Mouse (Mus musculus) hindbrain, embryonic 11.5 days (tissue): Measurements from ENCODE around the gene Gm10322. TPM values are rescaled to one million over a fixed set of nuclear protein-coding genes. Genes with fewer than 3 reads are reported as not detected.

Experiments used
- ATAC-seq: fragments of 200-750 bp; cut with Nextera tagmentation; 2 replicates; pipeline ENCODE4 v1.8.0; 2017; ENCODE audit warnings: mild to moderate bottlenecking, moderate TSS enrichment, moderate library complexity; ENCODE audit not compliant: low FRiP score
- DNase-seq: peaks from one replicate; pipeline ENCODE4 v3.0.0-alpha.2; 2015; ENCODE audit warnings: low spot score
- H3K27ac ChIP-seq: fragments of 300-500 bp; sonication (generic); 2 replicates; pipeline ENCODE4 v1.5.1; 2014; ENCODE audit warnings: mild to moderate bottlenecking, low read depth, low read length
- H3K27me3 ChIP-seq: fragments of 300-500 bp; sonication (generic); 2 replicates; pipeline ENCODE4 v1.6.1; 2014; ENCODE audit warnings: mild to moderate bottlenecking, low read length, moderate library complexity, mixed read lengths; ENCODE audit not compliant: control insufficient read depth, insufficient read depth
- H3K36me3 ChIP-seq: fragments of 300-500 bp; sonication (generic); 2 replicates; pipeline ENCODE4 v1.6.1; 2014; ENCODE audit warnings: mild to moderate bottlenecking, low read length, moderate library complexity, mixed read lengths; ENCODE audit not compliant: control insufficient read depth, insufficient read depth
- H3K4me1 ChIP-seq: fragments of 300-500 bp; sonication (generic); replicated peaks from 2 replicates; pipeline ENCODE4 v1.6.1; 2014; ENCODE audit warnings: low read length, mixed read lengths; ENCODE audit not compliant: control insufficient read depth, insufficient read depth
- H3K4me2 ChIP-seq: fragments of 300-500 bp; sonication (generic); replicated peaks from 2 replicates; pipeline ENCODE4 v1.6.1; 2014; ENCODE audit warnings: mild to moderate bottlenecking, low read depth, low read length
- H3K4me3 ChIP-seq: fragments of 300-500 bp; sonication (generic); 2 replicates; pipeline ENCODE4 v1.5.1; 2014; ENCODE audit warnings: low read depth, low read length
- H3K9ac ChIP-seq: fragments of 300-500 bp; sonication (generic); 2 replicates; pipeline ENCODE4 v1.6.1; 2014; ENCODE audit warnings: low read depth, low read length
- H3K9me3 ChIP-seq: fragments of 300-500 bp; sonication (generic); 2 replicates; pipeline ENCODE4 v1.6.1; 2016; ENCODE audit warnings: low read length; ENCODE audit not compliant: control insufficient read depth
- WGBS: fragments of 180-500 bp; shearing (Covaris S2); extraction: QIAGEN DNeasy Blood & Tissue Kit; methylation state at CpG from one replicate; pipeline ENCODE4 v1.1.7; 2014; 5-methylcytosine and 5-hydroxymethylcytosine counted together
- polyA plus RNA-seq: library from polyadenylated mRNA; unstranded; fragments of >200 nt; fragmentation: Nextera tagmentation; extraction: Ambion mirVana; gene quantifications from 2 replicates; pipeline ENCODE4 v1.2.1, GENCODE M21; 2014

Gene Gm10322
- polyA plus RNA-seq = not detected in 2 replicates

DNA sequence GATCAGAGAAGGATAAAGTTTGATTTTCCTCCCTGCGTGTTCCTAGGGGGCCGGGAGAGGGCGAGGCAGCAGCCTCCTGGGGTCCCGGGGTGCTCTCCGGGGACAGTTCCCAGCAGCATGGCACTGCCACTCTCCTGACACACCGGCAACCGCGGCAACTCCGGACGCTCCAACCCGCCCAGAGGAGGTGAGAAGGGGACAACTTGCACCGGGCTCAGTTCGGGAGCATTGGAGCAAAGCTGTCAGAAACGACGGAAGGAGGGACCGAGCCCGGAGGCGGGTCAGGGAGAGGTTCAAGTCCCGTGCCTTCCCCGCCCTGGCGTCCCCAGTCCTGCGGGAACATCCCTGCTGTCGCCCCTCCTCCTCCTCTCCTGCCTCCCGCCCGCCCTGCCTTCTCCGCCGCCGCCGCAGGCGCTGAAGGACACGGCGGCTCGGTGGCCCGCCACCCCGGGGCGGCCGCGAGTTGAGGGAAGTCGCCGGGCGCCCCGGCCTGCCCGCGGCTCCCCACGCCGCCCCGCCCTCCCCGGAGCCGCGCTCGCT is at the start of gene Gm10322:
Gm10322 (plus strand) TSS at position 83 of the 540 bp plus-strand sequence.
- Histone ChIP-seq H3K4me2 (peak within 1 kb of the TSS; percentile 52), H3K27ac (peak within 1 kb of the TSS; percentile 70; the same call in 1 of the 2 replicates), H3K4me3 (peak within 1 kb of the TSS; percentile 82), H3K36me3 (no peaks in the 10 kb centered on the region), H3K9me3 (no peaks in the 10 kb centered on the region), H3K4me1 (0 out of 2 replicates have a peak, but pooled peaks cover 4% of the 10 kb centered on the region), H3K27me3 (no peaks in the 10 kb centered on the region), H3K9ac (peak within 1 kb of the TSS; percentile 92)
- ATAC-seq = peak; percentile 88
- peak; percentile 74 for DNase-seq
- 0% methylated on average over 17 of the region's 51 CpGs for WGBS

DNA sequence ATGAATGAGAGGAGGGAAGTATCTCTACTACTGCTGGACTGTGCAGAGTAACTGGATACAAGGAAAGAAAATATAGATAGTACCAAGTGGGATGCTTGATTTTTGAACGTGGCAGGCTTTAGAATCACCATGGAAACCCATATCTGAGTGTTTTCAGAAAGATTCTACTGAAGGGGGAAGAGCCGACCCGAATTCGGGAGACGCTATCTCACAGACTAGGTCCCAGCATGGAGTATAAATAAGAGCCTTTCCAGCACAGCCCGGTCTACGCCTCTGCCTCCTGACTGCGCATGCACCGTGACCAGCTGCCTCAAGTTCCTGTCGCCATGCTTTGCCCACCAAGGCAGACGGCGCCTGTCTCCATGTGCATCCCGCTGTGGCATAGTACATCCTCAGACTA is 48.9 kb upstream of the Gm10322 start:
- ATAC-seq (no peak), DNase-seq (no peak)
- Histone ChIP-seq H3K27me3 (no peaks in the 10 kb centered on the region), H3K27ac (no peak overlapping the region), H3K4me1 (0 out of 2 replicates have a peak, but pooled peaks cover 2% of the 10 kb centered on the region), H3K9ac (no peak overlapping the region), H3K4me3 (no peak overlapping the region), H3K36me3 (no peaks in the 10 kb centered on the region), H3K9me3 (no peaks in the 10 kb centered on the region), H3K4me2 (no peak overlapping the region)
- WGBS = 94% methylated on average over 13 of the region's 13 CpGs

DNA sequence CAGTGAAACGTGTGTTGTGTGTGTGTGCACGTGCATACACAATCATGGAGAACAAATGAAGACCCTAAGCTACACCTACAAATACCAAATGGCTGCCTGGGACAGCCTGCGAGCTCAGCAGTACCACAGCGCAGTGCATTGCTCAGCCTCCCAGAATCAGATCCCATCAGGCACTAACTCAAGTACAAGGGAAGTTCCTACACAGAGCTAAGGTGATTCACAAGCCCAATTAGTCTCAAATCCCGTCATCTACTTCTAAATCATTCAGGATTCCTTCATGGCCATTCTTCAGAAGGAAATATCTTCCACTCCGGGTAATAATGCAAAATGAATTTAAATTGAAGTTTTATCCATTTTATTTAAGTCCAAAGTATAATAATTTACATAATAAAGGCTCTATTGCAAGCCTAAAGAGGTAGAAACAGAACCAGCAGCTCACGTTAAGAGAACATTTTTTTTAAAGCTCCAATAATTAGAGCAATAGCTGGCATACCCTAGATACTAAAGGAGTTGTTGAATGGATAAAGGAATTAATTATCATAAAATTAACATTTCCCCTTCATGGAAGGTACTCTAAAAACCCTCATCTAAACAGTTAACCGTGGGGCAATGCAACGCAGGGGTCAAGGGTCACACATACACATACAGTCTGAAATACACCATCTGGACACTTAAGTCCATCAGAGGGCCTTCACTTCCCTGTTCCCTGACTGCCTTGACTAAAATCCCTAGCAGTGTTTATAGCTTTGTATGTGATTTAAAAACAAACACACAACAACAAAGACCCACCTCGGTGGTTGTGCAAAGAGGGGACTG is 47.0 kb upstream of the Gm10322 start:
- Histone ChIP-seq H3K4me2 (no peak overlapping the region), H3K27me3 (no peaks in the 10 kb centered on the region), H3K4me1 (0 out of 2 replicates have a peak, but pooled peaks cover 2% of the 10 kb centered on the region), H3K4me3 (no peak overlapping the region), H3K27ac (no peak overlapping the region), H3K36me3 (no peaks in the 10 kb centered on the region), H3K9me3 (no peaks in the 10 kb centered on the region), H3K9ac (no peak overlapping the region)
- no peak for ATAC-seq
- WGBS = 72% methylated on average over 10 of the region's 10 CpGs
- DNase-seq = no peak

DNA sequence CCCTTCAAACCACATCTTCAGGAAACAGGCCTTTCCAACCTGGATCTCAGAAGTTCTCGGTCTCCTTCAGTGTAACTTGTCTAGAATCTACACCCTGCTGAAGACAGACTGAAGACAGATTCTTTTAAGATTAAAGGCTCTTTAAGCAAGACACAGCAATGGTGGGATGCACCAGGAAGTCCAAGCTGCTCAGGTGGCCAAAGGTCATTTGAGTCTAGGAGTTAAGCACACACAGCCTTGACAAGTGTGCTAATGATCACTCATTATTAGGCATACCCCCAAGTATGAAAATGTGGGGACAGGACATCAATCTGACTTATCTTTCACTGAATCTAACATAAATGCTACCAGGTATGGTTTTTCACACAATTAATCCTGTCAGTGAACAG is 46.4 kb upstream of the Gm10322 start:
- 0 out of 2 replicates have a peak, but pooled peaks cover 2% of the 10 kb centered on the region for H3K4me1 ChIP-seq
- no peaks in the 10 kb centered on the region for H3K27me3 ChIP-seq
- H3K9ac ChIP-seq = no peak overlapping the region
- H3K4me2 ChIP-seq = no peak overlapping the region
- no peak overlapping the region for H3K27ac ChIP-seq
- ATAC-seq (no peak), DNase-seq (no peak)
- no peak overlapping the region for H3K4me3 ChIP-seq
- 82% methylated on average over 1 of the region's 1 CpGs for WGBS
- H3K36me3 ChIP-seq = no peaks in the 10 kb centered on the region
- no peaks in the 10 kb centered on the region for H3K9me3 ChIP-seq

DNA sequence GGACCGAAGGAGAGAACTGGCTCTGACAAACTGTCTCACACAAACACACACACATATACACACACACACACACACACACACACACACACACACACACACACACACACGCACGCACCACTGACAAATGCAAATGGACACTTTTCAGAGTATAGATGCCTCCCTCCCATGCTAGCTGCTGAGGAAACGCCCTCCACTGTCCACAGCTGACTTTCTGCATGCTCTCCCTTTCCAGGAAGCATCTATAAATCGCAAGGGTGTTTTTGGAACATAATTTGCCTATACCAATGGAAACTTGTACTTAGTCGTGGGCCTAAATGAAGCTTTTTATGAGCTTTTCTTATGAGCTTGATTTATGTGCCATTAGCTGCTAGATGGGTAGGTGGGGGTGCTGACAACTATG is 45.5 kb upstream of the Gm10322 start:
- no peaks in the 10 kb centered on the region for H3K27me3 ChIP-seq
- no peak overlapping the region for H3K4me3 ChIP-seq
- H3K4me1 ChIP-seq = 0 out of 2 replicates have a peak, but pooled peaks cover 2% of the 10 kb centered on the region
- H3K9ac ChIP-seq = no peak overlapping the region
- H3K27ac ChIP-seq = no peak overlapping the region
- no peaks in the 10 kb centered on the region for H3K36me3 ChIP-seq
- WGBS = 90% methylated on average over 5 of the region's 6 CpGs
- H3K9me3 ChIP-seq = no peaks in the 10 kb centered on the region
- H3K4me2 ChIP-seq = no peak overlapping the region
- no peak for ATAC-seq
- DNase-seq = no peak

DNA sequence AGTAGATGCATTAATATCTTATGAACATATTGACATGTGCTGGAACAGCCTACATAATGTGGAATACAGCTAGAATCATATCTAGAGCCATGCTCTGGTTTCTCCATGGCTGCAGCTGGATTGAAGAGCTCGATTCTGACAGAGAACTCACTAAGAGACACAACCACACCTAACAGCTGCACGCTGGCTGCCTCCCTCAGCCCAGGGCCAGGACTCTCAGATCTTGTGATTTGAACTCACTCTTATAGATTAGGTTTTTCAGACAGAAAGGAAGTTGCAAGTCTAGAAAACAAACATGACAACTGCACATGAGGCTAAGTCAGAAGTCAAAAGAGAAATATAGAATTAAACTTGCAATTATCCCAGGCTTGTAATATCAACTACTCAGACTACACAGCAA is 45.1 kb upstream of the Gm10322 start:
- no peak overlapping the region for H3K4me3 ChIP-seq
- H3K4me2 ChIP-seq = no peak overlapping the region
- WGBS = 90% methylated on average over 2 of the region's 2 CpGs
- H3K36me3 ChIP-seq = no peaks in the 10 kb centered on the region
- H3K27me3 ChIP-seq = no peaks in the 10 kb centered on the region
- 0 out of 2 replicates have a peak, but pooled peaks cover 2% of the 10 kb centered on the region for H3K4me1 ChIP-seq
- H3K9me3 ChIP-seq = no peaks in the 10 kb centered on the region
- ATAC-seq (no peak), DNase-seq (no peak)
- H3K27ac ChIP-seq = no peak overlapping the region
- no peak overlapping the region for H3K9ac ChIP-seq

DNA sequence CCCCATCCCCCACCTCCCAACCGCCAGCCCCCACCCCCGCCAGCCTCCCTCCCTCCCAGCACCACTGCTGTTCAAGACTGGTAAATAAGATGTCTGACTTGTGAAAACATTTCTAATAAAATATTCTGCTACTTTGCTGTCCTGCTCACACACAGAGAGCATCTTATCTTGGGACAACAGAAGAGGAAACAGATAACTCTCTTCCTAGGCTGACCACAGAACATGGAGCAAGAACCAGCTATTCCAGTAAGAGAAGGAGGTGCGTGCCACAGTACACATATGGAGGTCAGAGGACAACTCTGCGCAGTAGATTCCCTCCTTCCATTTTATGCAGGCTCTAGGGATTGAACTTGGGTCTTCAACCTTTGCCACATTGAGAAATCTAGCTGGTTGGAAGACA is 44.6 kb upstream of the Gm10322 start:
- Histone ChIP-seq H3K4me2 (no peak overlapping the region), H3K27me3 (no peaks in the 10 kb centered on the region), H3K27ac (no peak overlapping the region), H3K4me1 (0 out of 2 replicates have a peak, but pooled peaks cover 2% of the 10 kb centered on the region), H3K9me3 (no peaks in the 10 kb centered on the region), H3K4me3 (no peak overlapping the region), H3K36me3 (no peaks in the 10 kb centered on the region), H3K9ac (no peak overlapping the region)
- ATAC-seq (no peak), DNase-seq (no peak)
- WGBS = 93% methylated on average over 4 of the region's 4 CpGs

DNA sequence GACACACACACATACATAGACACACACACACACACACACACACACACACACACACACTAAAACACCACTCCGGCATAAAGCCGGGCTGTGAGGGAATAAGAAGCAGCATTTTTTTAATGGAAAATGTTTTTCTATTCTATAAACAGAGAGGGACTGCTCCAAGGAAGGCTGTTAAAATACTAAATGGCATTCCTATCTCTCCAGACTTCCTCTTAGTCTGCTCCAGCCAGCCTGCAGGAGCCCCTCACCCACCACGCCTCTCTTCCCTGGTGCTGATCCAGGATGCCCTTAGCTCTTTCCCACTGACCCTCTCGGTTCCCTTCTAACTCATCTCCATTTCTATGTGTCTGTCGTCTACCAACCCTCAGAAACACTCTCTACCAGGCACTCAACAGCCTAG is 43.9 kb upstream of the Gm10322 start:
- Histone ChIP-seq H3K36me3 (no peaks in the 10 kb centered on the region), H3K4me2 (no peak overlapping the region), H3K27ac (no peak overlapping the region), H3K27me3 (no peaks in the 10 kb centered on the region), H3K9ac (no peak overlapping the region), H3K9me3 (no peaks in the 10 kb centered on the region), H3K4me3 (no peak overlapping the region), H3K4me1 (0 out of 2 replicates have a peak, but pooled peaks cover 2% of the 10 kb centered on the region)
- DNase-seq = no peak
- WGBS = 92% methylated on average over 5 of the region's 5 CpGs
- no peak for ATAC-seq

DNA sequence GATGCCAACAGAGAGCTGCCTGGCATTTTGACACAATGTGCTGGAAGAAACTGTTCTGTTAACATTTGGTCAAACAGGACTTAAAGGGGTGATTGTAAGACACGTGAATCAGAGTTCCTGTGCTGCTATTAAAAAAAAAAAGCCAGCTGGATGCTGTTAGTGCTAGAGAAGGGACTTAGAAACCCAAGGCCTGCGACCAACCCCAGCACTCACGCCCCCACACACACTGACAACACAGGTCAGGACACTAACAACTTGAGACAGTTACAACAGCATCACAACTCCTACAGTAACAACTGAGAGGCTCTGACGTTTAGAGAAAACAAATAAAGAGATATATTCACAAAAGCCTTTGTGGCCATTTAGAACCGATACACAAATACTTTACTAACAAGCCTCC is 39.6 kb upstream of the Gm10322 start:
- Histone ChIP-seq H3K4me2 (no peak overlapping the region), H3K4me3 (no peak overlapping the region), H3K9me3 (no peaks in the 10 kb centered on the region), H3K36me3 (no peaks in the 10 kb centered on the region), H3K27ac (no peak overlapping the region), H3K4me1 (no peaks in the 10 kb centered on the region), H3K27me3 (no peaks in the 10 kb centered on the region), H3K9ac (no peak overlapping the region)
- 62% methylated on average over 5 of the region's 5 CpGs for WGBS
- ATAC-seq = no peak
- DNase-seq = no peak
